Mouse (Mus musculus) midbrain, embryonic 16.5 days (tissue): ENCODE results near the gene Abhd2. TPM values are rescaled to one million over a fixed set of nuclear protein-coding genes. Genes with fewer than 3 reads are reported as not detected.
A peak's percentile ranks its signal among the peaks of the same experiment; 100 is the strongest.

Experiments
- ATAC-seq: fragments of 200-750 bp; cut with Nextera tagmentation; 2 replicates; pipeline ENCODE4 v1.8.0; 2017; ENCODE audit warnings: moderate TSS enrichment
- H3K27ac ChIP-seq: fragments of 300-500 bp; sonication (generic); 2 replicates; pipeline ENCODE4 v1.5.1; 2014; ENCODE audit warnings: mild to moderate bottlenecking, low read length, mixed read lengths
- H3K27me3 ChIP-seq: fragments of 300-500 bp; sonication (generic); 2 replicates; pipeline ENCODE4 v1.6.1; 2014; ENCODE audit warnings: low read depth, low read length, mixed read lengths; ENCODE audit not compliant: control insufficient read depth, insufficient read depth
- H3K36me3 ChIP-seq: fragments of 300-500 bp; sonication (generic); 2 replicates; pipeline ENCODE4 v1.6.1; 2014; ENCODE audit warnings: mild to moderate bottlenecking, low read length, moderate library complexity, mixed read lengths; ENCODE audit not compliant: control insufficient read depth, insufficient read depth
- H3K4me1 ChIP-seq: fragments of 300-500 bp; sonication (generic); 2 replicates; pipeline ENCODE4 v1.6.1; 2014; ENCODE audit warnings: mild to moderate bottlenecking, low read length, mixed read lengths; ENCODE audit not compliant: control insufficient read depth, insufficient read depth
- H3K4me2 ChIP-seq: fragments of 300-500 bp; sonication (generic); 2 replicates; pipeline ENCODE4 v1.6.1; 2014; ENCODE audit warnings: mild to moderate bottlenecking, low read length, mixed read lengths
- H3K4me3 ChIP-seq: fragments of 300-500 bp; sonication (generic); 2 replicates; pipeline ENCODE4 v1.5.1; 2014; ENCODE audit warnings: low read depth, mild to moderate bottlenecking, low read length, moderate library complexity, mixed read lengths
- H3K9ac ChIP-seq: fragments of 300-500 bp; sonication (generic); 2 replicates; pipeline ENCODE4 v1.6.1; 2014; ENCODE audit warnings: low read depth, low read length, mixed read lengths
- H3K9me3 ChIP-seq: fragments of 300-500 bp; sonication (generic); replicated peaks from 2 replicates; pipeline ENCODE4 v1.6.1; 2014; ENCODE audit warnings: mild to moderate bottlenecking, low read length, mixed read lengths; ENCODE audit not compliant: control insufficient read depth, poor library complexity, severe bottlenecking
- WGBS: fragments of 180-500 bp; shearing (Covaris S2); extraction: QIAGEN DNeasy Blood & Tissue Kit; methylation state at CpG from one replicate; pipeline ENCODE4 v1.1.7; 2014; 5-methylcytosine and 5-hydroxymethylcytosine counted together
- polyA plus RNA-seq: library from polyadenylated mRNA; unstranded; fragments of >200 nt; fragmentation: Nextera tagmentation; extraction: Ambion mirVana; gene quantifications from 2 replicates; pipeline ENCODE4 v1.2.1, GENCODE M21; 2015

Gene Abhd2
- polyA plus RNA-seq, 1 experiment from 2014 or later: 19.3 TPM

- no peak overlapping the region for H3K9ac ChIP-seq
- ATAC-seq: no peak
- peaks cover 32% of the 10 kb centered on the region for H3K4me1 ChIP-seq
- H3K36me3 ChIP-seq: peaks cover 10% of the 10 kb centered on the region
- 51% methylated on average over 13 of the region's 13 CpGs for WGBS
- H3K4me2 ChIP-seq: no peak overlapping the region
- no peaks in the 10 kb centered on the region for H3K9me3 ChIP-seq
- no peaks in the 10 kb centered on the region for H3K27me3 ChIP-seq
- H3K27ac ChIP-seq: peak overlapping the region; percentile 55
- H3K4me3 ChIP-seq: no peak overlapping the region
Measured at GRCm38 (mm10) chr7:79295196-79295826, 22.3 kb downstream of the Abhd2 start.

- H3K4me2 ChIP-seq: no peak overlapping the region
- no peaks in the 10 kb centered on the region for H3K9me3 ChIP-seq
- H3K27me3 ChIP-seq: no peaks in the 10 kb centered on the region
- no peak overlapping the region for H3K4me3 ChIP-seq
- peaks cover 37% of the 10 kb centered on the region for H3K4me1 ChIP-seq
- H3K27ac ChIP-seq: no peak overlapping the region
- no peak for ATAC-seq
- H3K9ac ChIP-seq: no peak overlapping the region
- peaks cover 10% of the 10 kb centered on the region for H3K36me3 ChIP-seq
- WGBS: 58% methylated on average over 1 of the region's 1 CpGs
Measured at GRCm38 (mm10) chr7:79298681-79299080, 25.7 kb downstream of the Abhd2 start.

GRCm38 (mm10) chr7:79299548-79299947 lies 26.5 kb downstream of the Abhd2 start:
- no peaks in the 10 kb centered on the region for H3K27me3 ChIP-seq
- H3K27ac ChIP-seq: peak overlapping the region; percentile 14; the same call in 1 of the 2 replicates
- H3K4me1 ChIP-seq: peaks cover 31% of the 10 kb centered on the region
- H3K9me3 ChIP-seq: no peaks in the 10 kb centered on the region
- H3K4me2 ChIP-seq: no peak overlapping the region
- no peak overlapping the region for H3K4me3 ChIP-seq
- ATAC-seq: no peak
- WGBS: 79% methylated on average over 7 of the region's 7 CpGs
- peaks cover 10% of the 10 kb centered on the region for H3K36me3 ChIP-seq
- H3K9ac ChIP-seq: no peak overlapping the region

GRCm38 (mm10) chr7:79300432-79301151 lies 27.6 kb downstream of the Abhd2 start:
- 39% methylated on average over 13 of the region's 13 CpGs for WGBS
- Histone ChIP-seq H3K27ac (peak overlapping the region; percentile 75), H3K9me3 (no peaks in the 10 kb centered on the region), H3K4me2 (no peak overlapping the region; the same call in 1 of the 2 replicates), H3K36me3 (peaks cover 10% of the 10 kb centered on the region), H3K4me1 (peaks cover 25% of the 10 kb centered on the region), H3K4me3 (no peak overlapping the region), H3K9ac (no peak overlapping the region), H3K27me3 (no peaks in the 10 kb centered on the region)
- peak; percentile 59 for ATAC-seq

- H3K9ac ChIP-seq: no peak overlapping the region
- H3K27ac ChIP-seq: no peak overlapping the region; the same call in 1 of the 2 replicates
- no peak overlapping the region for H3K4me2 ChIP-seq
- peaks cover 27% of the 10 kb centered on the region for H3K4me1 ChIP-seq
- peaks cover 8% of the 10 kb centered on the region for H3K36me3 ChIP-seq
- H3K9me3 ChIP-seq: no peaks in the 10 kb centered on the region
- no peak for ATAC-seq
- 84% methylated on average over 6 of the region's 6 CpGs for WGBS
- no peaks in the 10 kb centered on the region for H3K27me3 ChIP-seq
- H3K4me3 ChIP-seq: no peak overlapping the region
Measured at GRCm38 (mm10) chr7:79302145-79302544, 29.1 kb downstream of the Abhd2 start.

- Histone ChIP-seq H3K4me1 (peaks cover 27% of the 10 kb centered on the region), H3K4me2 (no peak overlapping the region), H3K9ac (no peak overlapping the region), H3K27ac (no peak overlapping the region), H3K36me3 (peaks cover 6% of the 10 kb centered on the region), H3K27me3 (no peaks in the 10 kb centered on the region), H3K9me3 (no peaks in the 10 kb centered on the region), H3K4me3 (no peak overlapping the region)
- no peak for ATAC-seq
- 89% methylated on average over 2 of the region's 2 CpGs for WGBS
Measured at GRCm38 (mm10) chr7:79302586-79302985, 29.6 kb downstream of the Abhd2 start.

- Histone ChIP-seq H3K4me1 (peaks cover 30% of the 10 kb centered on the region), H3K9me3 (no peaks in the 10 kb centered on the region), H3K4me3 (no peak overlapping the region), H3K4me2 (no peak overlapping the region), H3K9ac (no peak overlapping the region), H3K27ac (no peak overlapping the region), H3K36me3 (peaks cover 2% of the 10 kb centered on the region), H3K27me3 (no peaks in the 10 kb centered on the region)
- 65% methylated on average over 6 of the region's 6 CpGs for WGBS
- ATAC-seq: no peak
Measured at GRCm38 (mm10) chr7:79303183-79303761, 30.3 kb downstream of the Abhd2 start.

- H3K27ac ChIP-seq: peak overlapping the region; percentile 67; the same call in 1 of the 2 replicates
- H3K4me3 ChIP-seq: no peak overlapping the region
- 70% methylated on average over 8 of the region's 8 CpGs for WGBS
- H3K9ac ChIP-seq: no peak overlapping the region
- no peaks in the 10 kb centered on the region for H3K27me3 ChIP-seq
- no peak overlapping the region for H3K4me2 ChIP-seq
- no peaks in the 10 kb centered on the region for H3K36me3 ChIP-seq
- no peaks in the 10 kb centered on the region for H3K9me3 ChIP-seq
- no peak for ATAC-seq
- H3K4me1 ChIP-seq: peaks cover 38% of the 10 kb centered on the region
Measured at GRCm38 (mm10) chr7:79308455-79309030, 35.5 kb downstream of the Abhd2 start.
